Mouse (Mus musculus): ENCODE data around the gene Fzd4.

Fzd4 gene

DNA sequence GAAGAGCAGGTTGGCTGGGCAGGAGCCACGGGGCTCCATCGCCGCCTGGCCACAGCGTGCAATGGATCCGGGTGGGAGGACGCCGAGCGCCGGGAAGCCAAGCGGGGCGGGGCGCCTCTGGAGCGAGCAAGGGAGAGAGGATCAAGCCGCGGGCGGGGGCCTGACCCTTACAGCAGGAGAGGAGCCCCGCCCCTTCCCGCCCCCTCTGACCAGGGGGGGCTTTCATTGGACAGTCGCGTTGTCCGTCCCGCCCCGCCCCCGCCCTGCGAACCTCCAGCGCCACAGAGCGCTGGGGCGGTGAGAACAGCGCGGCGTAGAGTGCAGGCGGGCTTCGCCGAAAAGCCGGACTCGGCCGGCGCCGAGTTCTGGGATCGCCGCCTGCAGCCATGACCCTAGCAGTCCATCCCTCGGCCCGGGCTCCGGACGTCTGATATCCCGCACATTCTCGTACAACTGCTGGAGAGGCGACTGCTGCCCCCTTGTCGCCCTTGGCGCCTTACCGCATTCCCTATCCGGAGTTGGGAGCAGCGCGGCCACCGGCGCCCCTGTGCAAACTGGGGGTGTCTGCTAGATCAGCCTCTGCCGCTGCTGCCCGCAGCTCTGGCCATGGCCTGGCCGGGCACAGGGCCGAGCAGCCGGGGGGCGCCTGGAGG, at the start of gene Fzd4, which contains the start of gene Tmem135:
TSS of gene Fzd4 (plus strand) at position 275 of the 653 bp plus-strand sequence.
TSS of gene Tmem135 (minus strand) at position 142 of the 653 bp plus-strand sequence.
- peak; percentile 95 to 97 for DNase-seq

GRCm38 (mm10) chr7:89355519-89356255, 48.5 kb upstream of the Fzd4 start:
- DNase-seq = no peak

- DNase-seq = no peak
Measured at GRCm38 (mm10) chr7:89356307-89356706, 47.8 kb upstream of the Fzd4 start.

DNA sequence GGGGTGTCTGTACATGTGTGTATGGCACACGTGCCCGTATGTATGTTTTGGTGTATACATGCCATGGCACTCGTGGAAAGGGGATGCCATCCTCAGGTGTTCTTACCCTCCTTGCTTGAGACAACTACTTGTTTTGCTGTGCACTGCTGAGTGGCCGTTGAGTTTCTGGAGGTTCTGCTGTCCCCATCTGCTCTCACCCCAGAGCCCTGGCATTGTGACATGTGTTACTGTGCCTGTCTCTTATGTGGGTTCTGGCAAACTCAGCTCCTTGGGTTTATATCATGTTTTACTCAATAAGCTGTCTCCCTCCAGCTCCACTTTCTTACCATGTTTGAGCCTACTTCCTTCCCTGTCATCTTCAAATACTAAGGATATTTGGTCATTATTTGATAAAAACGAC, 40.2 kb upstream of the Fzd4 start:
- peak; percentile 72 to 77 for DNase-seq

DNA sequence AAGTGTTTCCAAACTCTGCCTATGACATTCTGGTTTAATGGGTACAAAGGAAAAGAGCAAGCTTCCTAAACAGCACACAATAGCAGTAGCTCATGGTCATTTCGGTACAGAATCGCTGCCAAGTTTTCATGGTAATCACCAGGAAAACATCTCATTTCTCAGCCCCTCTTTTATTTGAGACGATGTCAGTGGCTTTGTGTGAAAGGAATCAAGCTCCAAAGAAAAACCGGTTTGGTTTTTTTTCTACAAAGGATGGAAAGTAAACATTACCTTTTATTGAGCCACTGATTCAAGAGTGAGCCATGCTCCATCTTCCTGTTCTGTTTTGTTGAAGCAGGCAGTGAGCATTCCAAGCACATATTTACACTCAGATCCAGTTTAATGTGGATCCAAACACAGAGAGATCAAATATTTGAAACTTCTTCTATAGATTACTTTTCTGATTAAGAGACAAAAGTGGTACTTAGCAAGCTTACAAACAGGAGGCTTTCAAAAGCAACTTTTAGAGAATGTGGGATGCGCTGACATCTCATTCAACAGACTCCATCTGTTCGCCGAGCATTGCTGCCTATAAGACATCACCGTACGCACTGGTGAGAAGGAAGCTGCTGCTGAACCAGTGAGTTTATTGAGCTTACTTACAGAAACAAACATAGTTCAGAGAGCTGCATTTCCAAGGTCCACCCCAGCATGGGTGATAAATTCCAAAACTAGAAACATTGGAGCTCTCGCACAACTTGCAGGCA, 38.8 kb upstream of the Fzd4 start:
- no peak for DNase-seq

DNA sequence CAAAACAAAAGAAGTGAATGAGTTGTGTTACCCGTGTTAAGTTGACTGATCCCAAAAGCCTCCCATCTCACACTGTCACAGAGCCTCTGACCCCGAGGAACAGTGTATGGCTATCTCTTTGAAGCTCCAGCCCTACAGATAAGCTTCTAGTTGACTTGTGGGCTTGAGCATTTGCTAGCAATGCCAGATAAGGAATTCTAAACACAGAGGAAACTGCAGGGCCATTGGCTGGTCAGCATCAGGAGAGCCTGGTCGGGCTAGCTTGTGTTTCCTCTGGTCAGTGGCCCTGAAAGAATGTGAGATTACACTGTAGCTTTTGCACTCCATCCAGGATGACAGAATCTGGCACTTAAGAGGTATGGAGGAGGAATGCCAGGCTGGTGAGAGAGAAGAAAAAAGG, 36.5 kb upstream of the Fzd4 start:
- DNase-seq = no peak

- DNase-seq = no peak
Measured at GRCm38 (mm10) chr7:89370086-89370485, 34.1 kb upstream of the Fzd4 start.

GRCm38 (mm10) chr7:89370917-89371316, 33.2 kb upstream of the Fzd4 start:
- DNase-seq = peak; percentile 42 to 48

DNA sequence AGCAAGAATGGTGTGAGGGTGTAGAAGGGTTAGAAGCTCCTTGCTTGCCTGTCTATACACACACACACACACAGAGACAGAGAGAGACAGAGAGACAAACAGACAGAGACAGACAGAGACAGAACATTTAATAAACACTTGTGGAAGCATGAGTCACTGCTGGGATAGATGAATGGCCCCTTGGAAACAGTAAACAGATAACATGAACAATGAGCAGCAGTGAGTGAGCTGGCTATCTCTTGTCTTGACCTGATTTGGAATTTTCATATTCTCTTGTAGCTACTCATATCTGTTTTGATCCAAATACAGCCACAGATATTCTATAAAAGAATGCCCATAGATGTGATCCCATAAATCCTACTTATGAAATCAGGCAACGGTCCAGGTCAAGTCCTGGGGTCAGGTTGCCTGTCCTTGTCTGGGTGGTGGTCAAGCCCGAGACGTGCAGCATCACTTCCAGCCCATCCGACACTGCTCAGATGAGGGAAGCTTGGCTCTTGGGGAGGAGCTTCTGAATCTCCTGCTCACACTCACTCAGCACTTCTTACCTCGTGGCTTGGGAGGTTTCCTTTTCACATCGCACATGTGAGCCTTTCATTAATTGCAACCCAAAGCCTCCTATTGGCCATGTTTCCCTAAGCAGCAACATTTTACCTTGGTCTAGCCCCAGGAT, 32.4 kb upstream of the Fzd4 start:
- DNase-seq = no peak

- DNase-seq = no peak
Measured at GRCm38 (mm10) chr7:89380935-89381705, 23.0 kb upstream of the Fzd4 start.

DNA sequence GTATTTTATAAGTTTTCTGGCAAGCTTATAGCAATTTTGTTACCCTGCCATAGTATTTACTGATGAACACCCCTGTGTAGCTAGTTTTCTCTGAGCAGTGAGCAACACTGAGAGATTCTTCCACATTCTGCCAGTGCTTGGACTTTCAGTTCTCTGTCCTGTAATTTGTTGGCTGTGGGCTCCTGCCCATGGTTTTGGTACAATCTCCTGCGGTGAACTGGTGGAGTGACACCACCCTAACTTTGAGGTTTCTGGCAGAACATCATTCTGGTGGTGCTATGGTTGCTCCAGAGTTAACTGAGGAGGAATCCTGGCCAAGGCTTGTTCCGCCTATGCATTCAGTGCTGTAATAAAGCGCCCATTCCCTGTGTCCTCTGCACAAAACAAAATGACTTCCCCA, 21.3 kb upstream of the Fzd4 start:
- no peak for DNase-seq

GRCm38 (mm10) chr7:89388981-89389380, 15.2 kb upstream of the Fzd4 start:
- no peak for DNase-seq

DNA sequence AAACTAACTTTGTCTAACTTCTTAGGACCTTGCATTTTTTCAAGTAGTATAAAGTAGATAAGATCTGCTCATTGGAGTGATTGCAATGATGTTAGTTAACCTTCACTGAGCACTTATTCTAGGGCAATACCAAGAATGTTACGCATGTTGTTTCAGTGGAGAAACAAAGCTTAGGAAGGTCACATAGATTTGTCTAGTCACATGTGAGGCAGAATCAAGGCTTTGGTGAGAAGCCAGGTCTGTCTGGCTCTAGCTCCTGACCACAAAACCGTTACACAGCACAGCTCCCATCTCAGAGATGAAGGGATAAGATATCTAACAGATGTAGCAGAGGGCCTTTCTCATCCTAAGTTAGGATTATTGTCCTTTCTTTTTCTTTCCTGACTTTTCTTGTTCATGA, 13.5 kb upstream of the Fzd4 start:
- no peak for DNase-seq

GRCm38 (mm10) chr7:89391281-89391680, 12.9 kb upstream of the Fzd4 start:
- no peak for DNase-seq

DNA sequence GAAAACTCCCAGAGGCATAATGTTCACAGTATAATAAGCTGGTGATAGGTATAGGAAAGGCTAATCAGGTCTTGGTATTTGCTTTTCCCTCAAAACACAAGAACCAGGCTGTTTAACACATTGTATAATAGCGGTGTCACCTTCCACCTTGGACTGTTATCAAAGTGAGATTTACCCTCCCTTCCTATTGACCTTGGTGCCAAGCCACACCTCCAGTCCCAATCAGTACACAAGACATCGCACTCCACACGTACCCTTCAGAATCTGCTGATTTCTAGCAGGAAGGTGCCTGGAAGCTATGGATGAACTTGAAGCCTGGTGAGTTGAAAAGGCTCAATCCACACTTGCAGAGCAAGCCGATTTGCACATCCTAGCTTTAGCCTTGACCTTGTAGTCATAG, 12.3 kb upstream of the Fzd4 start:
- DNase-seq = no peak

DNA sequence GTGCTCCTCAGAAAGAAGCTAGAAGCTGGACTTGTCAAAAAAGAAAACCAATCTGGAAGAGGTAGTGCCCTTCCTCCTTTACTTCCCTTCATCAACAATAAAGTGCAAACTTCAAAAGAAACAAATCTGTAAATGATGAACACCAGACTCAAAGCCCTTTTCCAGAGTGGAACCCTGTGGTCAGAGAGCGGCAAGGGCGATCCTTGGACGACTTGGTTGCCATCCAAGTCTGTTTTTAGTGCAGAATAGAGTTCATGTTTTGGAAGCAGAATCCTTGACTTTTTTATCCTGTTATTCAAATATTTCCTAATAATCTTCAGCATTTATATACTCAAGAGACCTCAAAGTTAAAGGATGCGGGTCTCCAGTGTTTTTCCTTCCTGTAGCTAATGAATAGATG, 11.8 kb upstream of the Fzd4 start:
- DNase-seq = no peak

DNA sequence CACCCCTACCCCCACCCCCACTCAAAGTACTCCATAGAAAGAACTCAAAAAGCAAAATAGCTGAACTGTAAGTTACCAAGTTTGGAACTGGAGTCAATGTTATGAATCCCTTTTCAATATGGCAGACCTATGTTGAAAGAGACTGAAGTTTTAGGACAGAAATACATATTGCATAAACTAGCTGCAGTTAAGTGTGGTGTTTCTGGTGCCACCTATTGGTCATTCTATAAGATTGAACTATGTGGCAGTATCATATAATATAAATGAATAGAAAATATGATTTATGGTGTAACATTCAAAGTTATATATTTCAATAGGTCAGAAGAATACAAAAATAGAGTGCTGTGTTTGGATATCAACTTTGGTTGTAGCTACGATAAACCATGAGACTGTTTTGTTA, 11.3 kb upstream of the Fzd4 start:
- no peak for DNase-seq

DNA sequence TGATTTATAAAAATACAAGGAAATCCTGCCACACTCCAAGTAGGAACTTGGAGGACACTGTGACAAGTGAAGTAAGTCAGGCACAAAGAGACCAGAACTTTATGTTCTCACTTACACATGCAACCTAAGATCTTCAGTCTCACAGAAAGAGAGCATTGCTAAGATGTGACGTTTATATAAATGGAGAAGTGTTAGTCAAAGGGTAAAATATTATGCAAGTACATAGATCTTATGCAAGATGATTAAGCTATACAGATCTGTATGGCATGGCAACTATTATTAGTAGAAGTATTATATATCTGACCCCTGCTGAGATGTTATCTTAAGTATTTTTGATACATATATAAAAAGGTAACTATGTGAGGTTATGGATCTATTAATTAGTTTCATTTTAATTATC, 8.8 kb upstream of the Fzd4 start:
- DNase-seq = no peak

- DNase-seq = no peak
Measured at GRCm38 (mm10) chr7:89396386-89396785, 7.8 kb upstream of the Fzd4 start.

DNA sequence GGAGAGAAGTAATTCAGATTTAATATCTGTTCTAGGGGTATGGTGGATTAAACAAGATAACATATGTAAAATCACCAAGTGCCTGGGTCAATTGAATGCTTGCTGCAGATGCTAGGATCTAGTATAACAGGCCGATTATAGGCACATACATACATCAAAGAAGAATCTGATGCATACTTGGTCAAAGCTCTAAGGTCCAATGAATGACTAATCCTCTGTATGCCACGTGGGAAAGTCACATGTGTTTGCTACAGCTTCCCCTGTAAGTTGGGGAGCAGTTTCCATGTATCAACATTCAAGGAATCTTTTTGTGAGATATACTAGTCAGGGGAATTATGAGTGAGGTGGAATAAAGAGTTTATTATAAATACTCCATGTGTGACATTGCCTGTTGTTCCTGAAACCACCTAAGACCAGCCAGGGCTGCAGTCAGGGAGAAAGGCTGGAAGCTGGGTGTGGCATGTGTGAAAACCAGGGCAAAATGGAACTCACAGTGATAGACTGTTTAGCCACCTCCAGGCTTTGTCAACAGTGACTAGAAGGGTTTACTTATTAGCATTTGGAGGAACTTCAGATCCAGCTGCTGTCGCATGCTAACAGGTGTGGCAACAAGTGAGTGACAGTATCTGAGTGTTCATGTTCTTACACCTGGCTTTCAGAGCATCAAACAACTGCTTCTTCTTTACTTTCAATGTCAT, 6.2 kb upstream of the Fzd4 start:
- DNase-seq = no peak

DNA sequence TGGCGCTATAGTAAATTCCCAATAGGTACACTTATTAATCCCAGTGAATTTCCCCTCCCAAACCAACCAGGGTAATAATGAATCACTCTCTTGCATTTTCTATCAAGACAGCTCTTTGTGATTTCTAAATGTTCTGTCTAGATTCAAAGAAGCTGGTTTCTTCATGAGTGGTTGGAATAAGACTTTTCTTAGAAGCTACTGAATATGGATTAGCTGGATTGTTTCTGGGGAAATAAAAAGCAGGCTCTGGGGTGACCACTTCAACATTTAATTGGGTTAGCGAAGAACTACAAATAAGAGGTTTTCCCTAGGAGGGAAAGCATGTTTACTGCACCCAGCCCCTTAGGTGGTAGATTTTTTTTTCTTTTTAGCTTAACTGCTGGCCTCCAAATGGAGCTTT, 3.4 kb upstream of the Fzd4 start:
- no peak for DNase-seq
